Mouse (Mus musculus) neural tube, embryonic 12.5 days (tissue): Measurements from ENCODE around the gene Def8. TPM values are rescaled to one million over a fixed set of nuclear protein-coding genes. Genes with fewer than 3 reads are reported as not detected.
"Not testable (repeated sequence)": the region's sequence is repeated elsewhere in the genome, so short reads cannot be mapped to it uniquely, and the experiment has no call there.

ENCODE experiments used
- ATAC-seq: fragments of 200-750 bp; cut with Nextera tagmentation; 2 replicates; pipeline ENCODE4 v1.8.0; 2017; ENCODE audit warnings: low read depth, mild to moderate bottlenecking, moderate TSS enrichment, moderate library complexity; ENCODE audit not compliant: low FRiP score
- H3K27ac ChIP-seq: fragments of 300-500 bp; sonication (generic); 2 replicates; pipeline ENCODE4 v1.5.1; 2016
- H3K27me3 ChIP-seq: fragments of 300-500 bp; sonication (generic); replicated peaks from 2 replicates; pipeline ENCODE4 v1.6.1; 2016; ENCODE audit warnings: mild to moderate bottlenecking
- H3K36me3 ChIP-seq: fragments of 300-500 bp; sonication (generic); 2 replicates; pipeline ENCODE4 v1.6.1; 2016; ENCODE audit warnings: mild to moderate bottlenecking
- H3K4me1 ChIP-seq: fragments of 300-500 bp; sonication (generic); 2 replicates; pipeline ENCODE4 v1.6.1; 2016
- H3K4me2 ChIP-seq: fragments of 300-500 bp; sonication (generic); replicated peaks from 2 replicates; pipeline ENCODE4 v1.6.1; 2016; ENCODE audit warnings: mild to moderate bottlenecking
- H3K4me3 ChIP-seq: fragments of 300-500 bp; sonication (generic); 2 replicates; pipeline ENCODE4 v1.5.1; 2016
- H3K9ac ChIP-seq: fragments of 300-500 bp; sonication (generic); 2 replicates; pipeline ENCODE4 v1.6.1; 2016; ENCODE audit warnings: mild to moderate bottlenecking
- H3K9me3 ChIP-seq: fragments of 300-500 bp; sonication (generic); 2 replicates; pipeline ENCODE4 v1.6.1; 2016; ENCODE audit warnings: mild to moderate bottlenecking
- WGBS: fragments of 180-500 bp; shearing (Covaris S2); methylation state at CpG from one replicate; pipeline ENCODE4 v1.1.7; 2016; 5-methylcytosine and 5-hydroxymethylcytosine counted together
- polyA plus RNA-seq: library from polyadenylated mRNA; unstranded; fragments of >200 nt; fragmentation: Nextera tagmentation; extraction: Ambion mirVana; gene quantifications from 2 replicates; pipeline ENCODE4 v1.2.1, GENCODE M21; 2016

Gene Def8
- polyA plus RNA-seq, 1 experiment from 2014 or later: 43.2 TPM

DNA sequence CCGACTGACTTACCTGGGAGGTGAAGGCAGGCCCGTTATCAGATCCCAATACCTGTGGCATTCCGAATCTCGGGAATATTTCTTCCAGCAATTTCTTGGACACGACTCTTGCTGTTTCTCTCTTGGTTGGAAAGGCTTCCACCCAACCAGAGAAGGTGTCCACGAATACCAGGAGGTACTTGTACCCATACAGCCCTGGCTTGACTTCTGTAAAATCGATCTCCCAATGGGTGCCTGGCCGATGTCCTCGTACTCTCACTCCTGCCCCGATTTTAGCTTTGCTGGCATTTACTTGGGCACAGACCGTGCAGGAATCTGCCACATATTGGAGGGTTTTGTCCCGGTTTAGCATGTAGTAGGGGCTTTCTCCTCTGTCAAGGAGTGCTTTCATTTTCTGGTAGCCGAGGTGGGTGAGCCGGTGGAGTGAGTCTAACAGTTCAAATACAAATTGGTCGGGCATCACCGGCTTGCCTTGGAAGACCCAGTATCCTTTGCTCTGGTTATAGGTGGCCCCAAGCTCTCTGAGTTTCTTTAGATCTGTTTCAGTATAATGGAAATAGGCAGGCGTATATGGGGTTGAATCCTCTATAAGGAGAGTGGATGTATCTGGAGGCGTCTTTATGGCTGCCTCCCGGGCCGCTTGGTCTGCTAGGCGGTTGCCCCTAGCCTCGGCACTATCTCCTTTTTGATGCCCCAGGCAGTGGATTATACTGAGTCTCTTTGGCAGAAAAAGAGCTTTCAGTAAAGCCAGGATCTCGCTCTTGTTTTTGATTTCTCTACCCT, 5.8 kb downstream of the Def8 start:
- H3K4me1 ChIP-seq: no peaks in the 10 kb centered on the region
- H3K36me3 ChIP-seq: no peaks in the 10 kb centered on the region
- H3K4me3 ChIP-seq: no peak overlapping the region
- no peaks in the 10 kb centered on the region for H3K27me3 ChIP-seq
- no peak overlapping the region for H3K9ac ChIP-seq
- peaks cover 61% of the 10 kb centered on the region for H3K9me3 ChIP-seq
- H3K4me2 ChIP-seq: no peak overlapping the region
- H3K27ac ChIP-seq: no peak overlapping the region
- ATAC-seq: no peak
- WGBS: 96% methylated on average over 23 of the region's 23 CpGs

DNA sequence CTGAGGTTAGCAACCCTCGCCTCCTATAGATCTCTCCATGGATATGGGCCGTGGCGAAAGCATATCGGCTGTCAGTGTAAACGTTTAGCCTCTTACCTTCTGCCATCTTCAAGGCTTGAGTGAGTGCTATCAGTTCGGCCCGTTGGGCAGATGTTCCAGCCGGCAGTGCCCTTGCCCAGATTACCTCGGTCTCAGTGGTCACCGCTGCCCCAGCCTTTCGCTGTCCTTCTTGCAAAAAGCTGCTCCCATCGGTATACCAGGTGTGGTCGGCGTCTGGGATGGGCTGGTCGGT, 6.3 kb downstream of the Def8 start:
- not testable (repeated sequence) for H3K27ac ChIP-seq, H3K4me2 ChIP-seq, H3K4me1 ChIP-seq, H3K4me3 ChIP-seq, H3K36me3 ChIP-seq, ATAC-seq, H3K9ac ChIP-seq, H3K27me3 ChIP-seq
- 97% methylated on average over 15 of the region's 15 CpGs for WGBS
- H3K9me3 ChIP-seq: peaks cover 65% of the 10 kb centered on the region

DNA sequence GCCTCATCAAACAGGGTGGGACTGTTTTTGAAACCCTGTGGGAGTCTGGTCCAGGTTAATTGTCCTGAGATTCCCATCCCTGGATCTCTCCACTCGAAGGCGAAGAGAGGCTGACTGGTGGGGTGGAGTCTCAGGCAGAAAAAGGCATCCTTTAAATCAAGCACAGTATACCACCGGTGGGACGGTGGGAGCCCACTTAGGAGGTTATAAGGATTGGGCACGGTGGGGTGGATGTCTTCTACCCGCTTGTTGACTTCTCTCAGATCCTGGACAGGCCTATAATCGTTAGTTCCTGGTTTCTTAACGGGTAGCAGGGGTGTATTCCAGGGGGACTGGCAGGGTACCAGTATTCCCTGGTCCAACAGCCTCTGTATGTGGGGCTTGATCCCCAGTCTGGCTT, 7.6 kb downstream of the Def8 start:
- not testable (repeated sequence) for H3K9ac ChIP-seq, H3K4me1 ChIP-seq, H3K36me3 ChIP-seq, H3K4me3 ChIP-seq, H3K27ac ChIP-seq, H3K27me3 ChIP-seq, ATAC-seq, H3K4me2 ChIP-seq
- 92% methylated on average over 8 of the region's 8 CpGs for WGBS
- H3K9me3 ChIP-seq: peaks cover 66% of the 10 kb centered on the region

DNA sequence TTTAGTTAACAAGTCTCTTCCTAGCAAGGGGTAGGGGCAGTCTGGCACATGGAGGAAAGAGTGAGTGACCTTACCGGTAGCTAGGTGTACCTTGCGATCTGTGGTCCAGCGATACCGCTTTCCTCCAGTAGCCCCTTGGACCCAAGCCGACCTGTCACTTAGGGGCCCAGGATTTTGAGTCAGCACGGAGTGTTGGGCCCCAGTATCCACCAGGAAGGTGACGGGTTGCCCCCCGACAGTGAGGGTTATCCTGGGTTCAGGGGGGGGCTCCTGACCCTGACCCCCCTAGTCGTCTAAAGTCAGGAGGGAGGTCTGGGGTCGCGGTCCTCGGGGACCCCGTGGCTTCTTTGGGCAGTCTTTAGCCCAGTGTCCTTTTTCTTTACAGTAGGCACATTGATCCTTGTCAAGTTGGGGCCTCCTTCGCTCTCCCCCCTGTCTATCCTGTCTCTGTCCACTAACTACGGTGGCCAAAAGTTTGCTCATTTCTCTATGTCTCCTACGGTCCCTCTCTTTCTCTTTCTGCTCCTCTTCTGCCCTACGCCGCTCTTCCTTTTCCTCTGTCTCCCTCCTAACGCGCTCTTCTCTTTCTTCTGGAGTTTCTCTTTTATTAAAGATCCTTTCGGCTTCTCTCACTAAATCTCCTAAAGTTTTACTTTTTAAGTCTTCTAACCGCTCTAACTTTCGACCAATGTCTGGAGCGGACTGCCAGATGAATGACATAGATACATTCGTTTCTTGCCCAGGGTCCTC, 8.5 kb downstream of the Def8 start:
- no peaks in the 10 kb centered on the region for H3K36me3 ChIP-seq
- H3K9ac ChIP-seq: no peak overlapping the region
- no peak overlapping the region for H3K4me3 ChIP-seq
- ATAC-seq: no peak
- no peaks in the 10 kb centered on the region for H3K4me1 ChIP-seq
- H3K27me3 ChIP-seq: no peaks in the 10 kb centered on the region
- H3K4me2 ChIP-seq: no peak overlapping the region
- WGBS: 93% methylated on average over 25 of the region's 25 CpGs
- no peak overlapping the region for H3K27ac ChIP-seq
- peaks cover 60% of the 10 kb centered on the region for H3K9me3 ChIP-seq

DNA sequence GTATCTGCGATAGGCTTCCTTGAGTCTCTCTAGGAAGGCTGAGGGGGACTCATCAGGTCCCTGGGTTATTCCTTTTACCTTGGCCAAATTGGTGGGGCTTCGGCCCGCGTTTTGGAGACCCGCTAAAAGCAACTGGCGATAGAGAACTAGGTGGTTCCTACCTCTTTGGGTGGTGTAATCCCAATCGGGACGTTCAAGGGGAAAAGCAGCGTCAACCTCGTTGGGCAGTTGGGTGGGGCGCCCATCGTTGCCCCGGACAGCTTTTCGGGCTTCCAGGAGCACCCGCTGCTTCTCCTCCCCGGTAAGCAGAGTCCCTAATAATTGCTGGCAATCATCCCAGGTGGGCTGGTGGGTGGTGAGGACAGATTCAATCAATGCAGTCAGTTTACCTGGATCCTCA, 9.1 kb downstream of the Def8 start:
- Histone ChIP-seq H3K4me2 (no peak overlapping the region), H3K9me3 (peaks cover 54% of the 10 kb centered on the region), H3K4me3 (no peak overlapping the region), H3K36me3 (no peaks in the 10 kb centered on the region), H3K27ac (no peak overlapping the region), H3K4me1 (no peaks in the 10 kb centered on the region), H3K27me3 (no peaks in the 10 kb centered on the region), H3K9ac (no peak overlapping the region)
- WGBS: 96% methylated on average over 16 of the region's 16 CpGs
- ATAC-seq: no peak

DNA sequence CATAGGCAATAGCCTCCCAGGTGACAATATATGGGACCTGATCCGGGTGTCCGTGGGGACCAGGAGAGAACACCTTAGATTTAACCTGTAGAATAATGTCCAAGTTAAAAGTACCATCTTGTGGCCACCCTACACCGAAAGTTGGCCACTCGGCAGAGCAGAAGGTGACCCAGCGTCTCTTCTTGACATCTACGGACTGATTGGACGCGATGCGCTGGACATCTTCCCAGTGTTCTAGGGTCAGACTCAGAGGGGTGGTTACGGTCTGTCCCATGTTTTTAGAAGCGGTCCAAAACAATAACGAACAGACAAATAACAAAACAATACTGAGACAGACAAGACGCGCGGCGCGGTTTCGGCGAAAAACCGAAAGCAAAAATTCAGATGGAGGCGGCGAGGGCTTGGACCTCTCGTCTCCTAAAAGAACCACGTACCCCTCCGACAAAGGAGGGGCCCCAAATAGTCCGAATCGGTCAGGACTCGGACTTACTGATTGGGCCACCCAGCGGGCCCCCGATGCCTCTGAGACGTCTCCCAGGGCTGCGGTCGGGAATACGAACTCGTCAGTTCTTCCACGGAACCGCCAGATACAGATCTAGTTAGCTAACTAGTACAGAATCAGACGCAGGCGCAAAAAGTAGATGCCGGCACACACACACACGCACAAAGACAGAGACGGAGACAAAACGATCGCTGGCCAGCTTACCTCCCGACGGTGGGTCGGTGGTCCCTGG, 10.1 kb downstream of the Def8 start:
- H3K4me2 ChIP-seq, H3K36me3 ChIP-seq, H3K9ac ChIP-seq, H3K27ac ChIP-seq, H3K4me1 ChIP-seq, H3K27me3 ChIP-seq, H3K4me3 ChIP-seq, ATAC-seq: not testable (repeated sequence)
- WGBS: 96% methylated on average over 47 of the region's 47 CpGs
- H3K9me3 ChIP-seq: peaks cover 44% of the 10 kb centered on the region

DNA sequence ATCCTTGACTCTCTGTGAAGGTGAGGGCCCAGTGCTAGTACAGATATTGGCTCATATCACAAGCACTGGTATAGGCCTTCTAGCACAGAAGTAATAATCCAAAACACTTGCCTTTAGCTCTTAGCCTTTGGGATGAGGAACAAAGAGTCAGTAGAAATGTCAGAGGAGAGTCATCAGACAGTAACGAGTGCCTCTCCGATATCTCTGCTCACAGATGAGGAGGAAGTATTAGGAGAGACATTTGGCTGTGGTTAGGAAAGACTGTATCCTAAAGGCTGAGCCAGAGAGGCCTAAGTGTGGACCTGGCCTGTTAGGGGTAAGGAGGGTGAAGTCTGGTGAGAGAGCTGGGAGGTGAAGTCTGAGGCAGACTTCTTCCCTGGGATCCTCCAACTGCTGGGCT, 18.5 kb downstream of the Def8 start:
- Histone ChIP-seq H3K4me3 (no peak overlapping the region), H3K36me3 (no peaks in the 10 kb centered on the region), H3K27me3 (no peaks in the 10 kb centered on the region), H3K9ac (no peak overlapping the region), H3K4me1 (peaks cover 9% of the 10 kb centered on the region; the same call in 1 of the 2 replicates), H3K27ac (no peak overlapping the region), H3K9me3 (no peaks in the 10 kb centered on the region), H3K4me2 (no peak overlapping the region)
- no peak for ATAC-seq
- 95% methylated on average over 2 of the region's 2 CpGs for WGBS

DNA sequence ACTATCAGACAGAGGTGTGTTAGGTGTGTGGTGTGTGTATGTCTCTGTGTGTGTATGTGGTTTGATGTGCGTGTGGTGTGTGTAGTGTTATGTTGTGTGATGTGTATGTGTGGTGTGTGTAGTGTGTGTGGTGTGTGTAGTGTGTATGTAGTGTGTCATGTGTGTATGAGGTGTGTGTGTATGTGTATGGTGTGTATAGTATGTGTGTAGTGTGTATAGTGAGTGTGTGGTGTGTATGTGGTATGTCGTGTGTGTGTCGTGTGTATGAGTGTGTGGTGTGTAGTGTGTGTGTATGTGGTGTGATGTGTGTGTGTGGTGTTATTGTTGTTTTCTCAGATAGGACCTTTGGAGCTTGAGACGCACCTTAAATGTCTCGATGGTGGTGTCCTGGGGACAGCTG, 19.0 kb downstream of the Def8 start:
- Histone ChIP-seq H3K4me3 (no peak overlapping the region; the same call in 1 of the 2 replicates), H3K27me3 (no peaks in the 10 kb centered on the region), H3K9me3 (no peaks in the 10 kb centered on the region), H3K4me1 (peaks cover 9% of the 10 kb centered on the region; the same call in 1 of the 2 replicates), H3K4me2 (peak overlapping the region; percentile 77; the same call in 1 of the 2 replicates), H3K36me3 (no peaks in the 10 kb centered on the region), H3K9ac (no peak overlapping the region), H3K27ac (no peak overlapping the region)
- no peak; the same call in 1 of the 2 replicates for ATAC-seq
- 83% methylated on average over 5 of the region's 5 CpGs for WGBS

DNA sequence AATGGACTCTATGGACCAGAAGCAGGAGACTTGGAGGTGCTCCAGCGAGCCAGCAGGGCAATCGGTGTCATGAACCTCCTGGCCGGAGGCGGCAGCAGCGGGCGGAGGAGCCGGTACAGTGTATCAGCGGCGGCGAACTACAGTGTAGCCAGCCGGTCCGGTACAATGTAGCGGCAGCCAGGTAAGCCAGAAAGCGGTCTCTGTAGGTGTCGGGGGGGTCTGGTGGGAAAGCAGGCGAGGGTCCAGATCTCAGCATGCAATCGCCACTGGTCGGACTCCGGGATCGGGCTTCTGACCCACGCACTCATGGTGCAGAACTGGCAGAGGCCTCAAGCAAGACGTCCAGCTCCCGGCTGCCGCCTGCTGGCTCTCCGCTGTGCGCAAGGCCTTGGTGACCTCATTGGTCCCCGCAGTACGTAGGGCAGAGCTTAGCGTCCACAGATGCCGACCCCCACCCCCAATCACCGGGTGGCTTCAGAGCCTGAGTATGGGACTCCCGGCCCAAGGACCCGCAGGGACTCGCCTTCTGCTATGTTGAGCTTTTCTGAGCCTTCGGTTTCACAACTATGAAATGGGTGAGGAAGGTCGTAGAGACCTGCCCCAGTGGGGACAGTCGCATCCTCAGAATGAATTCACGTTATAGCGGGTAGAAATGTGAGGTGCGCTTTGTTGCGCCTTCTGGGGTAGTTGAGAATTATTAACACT, 19.7 kb downstream of the Def8 start:
- H3K4me2 ChIP-seq: peak overlapping the region; percentile 77
- no peaks in the 10 kb centered on the region for H3K27me3 ChIP-seq
- H3K9ac ChIP-seq: peak overlapping the region; percentile 74
- H3K4me3 ChIP-seq: peak overlapping the region; percentile 61
- H3K27ac ChIP-seq: peak overlapping the region; percentile 53; the same call in 1 of the 2 replicates
- peaks cover 9% of the 10 kb centered on the region; the same call in 1 of the 2 replicates for H3K4me1 ChIP-seq
- 1% methylated on average over 41 of the region's 41 CpGs for WGBS
- no peaks in the 10 kb centered on the region for H3K36me3 ChIP-seq
- no peaks in the 10 kb centered on the region for H3K9me3 ChIP-seq
- ATAC-seq: peak; percentile 95

DNA sequence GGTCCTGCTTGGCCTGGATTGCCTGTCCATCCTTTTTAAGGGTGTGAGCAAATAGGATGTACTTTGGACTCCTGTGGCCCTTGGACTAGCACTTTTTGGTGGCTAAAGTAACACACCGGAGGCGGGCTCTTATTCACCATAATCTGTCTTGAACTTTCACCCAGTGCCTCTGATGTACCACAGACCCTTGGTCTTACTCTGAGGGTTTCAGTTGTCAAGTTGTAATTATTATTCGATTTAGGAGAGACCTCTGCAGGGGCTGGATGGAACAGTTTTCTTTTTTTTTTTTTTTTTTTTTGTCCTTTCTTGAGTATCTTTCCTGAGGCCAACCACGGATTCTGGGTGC, 20.2 kb downstream of the Def8 start:
- Histone ChIP-seq H3K9ac (peak overlapping the region; percentile 74), H3K9me3 (no peaks in the 10 kb centered on the region), H3K27ac (no peak overlapping the region), H3K4me3 (peak overlapping the region; percentile 61), H3K27me3 (no peaks in the 10 kb centered on the region), H3K4me1 (peaks cover 9% of the 10 kb centered on the region; the same call in 1 of the 2 replicates), H3K4me2 (peak overlapping the region; percentile 77), H3K36me3 (no peaks in the 10 kb centered on the region)
- no peak for ATAC-seq
- 45% methylated on average over 4 of the region's 4 CpGs for WGBS

DNA sequence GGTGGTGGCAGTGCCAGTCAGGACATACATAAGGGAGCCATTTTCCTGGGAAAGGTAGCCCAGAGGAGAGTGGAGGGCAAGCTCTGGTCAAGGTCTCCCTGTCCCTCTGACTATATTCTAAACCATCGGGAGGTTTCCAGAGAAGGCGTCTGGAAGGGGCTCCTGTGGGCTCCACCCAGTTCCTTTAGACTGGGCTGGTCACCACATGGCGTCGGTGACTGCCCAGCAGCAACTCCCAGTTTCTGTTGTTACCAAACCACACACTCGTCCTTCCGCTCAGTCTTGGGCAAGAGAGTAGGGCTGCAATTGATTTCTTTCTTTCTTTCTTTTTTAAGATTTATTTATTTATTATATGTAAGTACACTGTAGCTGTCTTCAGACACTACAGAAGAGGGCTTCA, 20.8 kb downstream of the Def8 start:
- H3K9ac ChIP-seq: no peak overlapping the region
- no peaks in the 10 kb centered on the region for H3K27me3 ChIP-seq
- H3K4me2 ChIP-seq: peak overlapping the region; percentile 77
- H3K36me3 ChIP-seq: peaks cover 2% of the 10 kb centered on the region; the same call in 1 of the 2 replicates
- no peak overlapping the region for H3K4me3 ChIP-seq
- ATAC-seq: no peak
- 84% methylated on average over 6 of the region's 6 CpGs for WGBS
- H3K4me1 ChIP-seq: peaks cover 9% of the 10 kb centered on the region; the same call in 1 of the 2 replicates
- no peak overlapping the region for H3K27ac ChIP-seq
- no peaks in the 10 kb centered on the region for H3K9me3 ChIP-seq

DNA sequence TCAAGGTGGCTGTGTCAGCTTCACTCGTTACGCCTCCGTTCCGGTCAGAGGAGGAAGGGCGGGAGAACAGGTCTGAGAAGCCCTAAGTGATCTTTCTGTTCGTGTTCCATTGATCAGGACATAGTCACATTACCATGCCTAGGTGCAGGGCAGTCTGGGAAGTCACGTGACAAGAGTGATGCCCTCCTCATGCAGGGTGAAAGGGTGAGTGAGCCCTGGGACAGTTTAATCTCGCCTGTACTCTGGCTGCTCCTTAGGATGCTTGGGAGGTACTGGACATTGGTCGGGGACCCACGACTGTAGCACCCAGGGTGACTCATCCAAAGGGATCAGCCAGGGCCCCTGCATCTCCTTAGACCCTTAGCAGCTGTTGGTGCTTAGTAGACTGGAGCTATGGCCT, 22.7 kb downstream of the Def8 start:
- WGBS: 92% methylated on average over 10 of the region's 10 CpGs
- H3K9ac ChIP-seq: no peak overlapping the region

More for the DNA sequence above, 22.7 kb downstream of the Def8 start:
- Histone ChIP-seq H3K27ac (no peak overlapping the region), H3K36me3 (peaks cover 16% of the 10 kb centered on the region; the same call in 1 of the 2 replicates), H3K27me3 (no peaks in the 10 kb centered on the region), H3K4me1 (peaks cover 9% of the 10 kb centered on the region; the same call in 1 of the 2 replicates), H3K9me3 (no peaks in the 10 kb centered on the region), H3K4me2 (no peak overlapping the region), H3K4me3 (no peak overlapping the region)
- no peak for ATAC-seq
